Mouse (Mus musculus) MEL (cell line): Measurements from ENCODE around the gene Slc30a6.

Source experiments
- CTCF ChIP-seq, 3 experiments: IDR thresholded peaks in 2 of 3; conservative IDR thresholded peaks in 1 of 3; 2 replicates each; pipeline ENCODE4 v1.5.1; 2011 to 2012; ENCODE audit warnings: low read length in 3 of 3, low read depth in 2 of 3, mild to moderate bottlenecking in 2 of 3, improper control_type of control experiment in 1 of 3, inconsistent platforms in 1 of 3, mixed read lengths in 1 of 3, moderate library complexity in 1 of 3; ENCODE audit not compliant: control insufficient read depth in 1 of 3, insufficient read depth in 1 of 3, poor library complexity in 1 of 3, severe bottlenecking in 1 of 3
- E2F4 ChIP-seq: IDR thresholded peaks from 2 replicates; pipeline ENCODE4 v1.6.1; 2011; ENCODE audit warnings: low read depth, low read length, improper control_type of control experiment, borderline replicate concordance
- ELF1 ChIP-seq: IDR thresholded peaks from 2 replicates; pipeline ENCODE4 v1.6.1; 2014; ENCODE audit warnings: low read depth, mild to moderate bottlenecking, inconsistent platforms, low read length, improper control_type of control experiment, moderate library complexity
- ETS1 ChIP-seq: IDR thresholded peaks from 2 replicates; pipeline ENCODE4 v1.6.1; 2012; ENCODE audit warnings: low read depth, mild to moderate bottlenecking, inconsistent platforms, low read length, improper control_type of control experiment, moderate library complexity
- GATA1 ChIP-seq: IDR thresholded peaks from 2 replicates; pipeline ENCODE4 v1.6.1; 2011; ENCODE audit warnings: low read depth, low read length, improper control_type of control experiment
- MYB ChIP-seq: IDR thresholded peaks from 2 replicates; pipeline ENCODE4 v1.6.1; 2011; ENCODE audit warnings: mild to moderate bottlenecking, low read depth, low read length, improper control_type of control experiment
- POLR2A ChIP-seq, 2 experiments: IDR thresholded peaks; 2 replicates each; pipeline ENCODE4 v1.6.1; 2011 to 2012; ENCODE audit warnings: low read length in 2 of 2, mild to moderate bottlenecking in 2 of 2, control low read depth in 1 of 2, improper control_type of control experiment in 1 of 2, low read depth in 1 of 2, moderate library complexity in 1 of 2; ENCODE audit not compliant: control insufficient read depth in 1 of 2, insufficient read depth in 1 of 2, poor library complexity in 1 of 2
- RCOR1 ChIP-seq: IDR thresholded peaks from 2 replicates; pipeline ENCODE4 v1.6.1; 2012; ENCODE audit warnings: low read depth, mild to moderate bottlenecking, inconsistent platforms, low read length, improper control_type of control experiment
- TAL1 ChIP-seq: IDR thresholded peaks from 2 replicates; pipeline ENCODE4 v1.6.1; 2012; ENCODE audit warnings: mild to moderate bottlenecking, inconsistent platforms, low read length, moderate library complexity, mixed read lengths
- TBP ChIP-seq: IDR thresholded peaks from 2 replicates; pipeline ENCODE4 v1.8.0; 2011; ENCODE audit warnings: low read depth, low read length, improper control_type of control experiment
- USF2 ChIP-seq, 2 experiments: IDR thresholded peaks; 2 replicates each; pipeline ENCODE4 v1.6.1; 2011 to 2012; ENCODE audit warnings: improper control_type of control experiment in 2 of 2, low read length in 2 of 2, borderline replicate concordance in 1 of 2, inconsistent platforms in 1 of 2, low read depth in 1 of 2, mild to moderate bottlenecking in 1 of 2; ENCODE audit not compliant: insufficient read depth in 1 of 2
- ZC3H11A ChIP-seq: IDR thresholded peaks from 2 replicates; pipeline ENCODE4 v1.6.1; 2012; ENCODE audit warnings: low read depth, mild to moderate bottlenecking, inconsistent platforms, low read length, improper control_type of control experiment
- ZKSCAN1 ChIP-seq: IDR thresholded peaks from 2 replicates; pipeline ENCODE4 v1.6.1; 2012; ENCODE audit warnings: low read depth, mild to moderate bottlenecking, inconsistent platforms, low read length, improper control_type of control experiment, moderate library complexity

- TF ChIP-seq ZC3H11A, result no peak
- TF ChIP-seq ETS1, result no peak
- no peak for TF ChIP-seq USF2 (IDR thresholded peaks at IDR 0.05; ENCODE audit: borderline replicate concordance in 1 of 2, insufficient read depth in 1 of 2, low read depth in 1 of 2, low read length in 2 of 2)
- TF ChIP-seq GATA1, result no peak
- no peak for TF ChIP-seq ELF1
- TF ChIP-seq CTCF (IDR thresholded peaks at IDR 0.05 in 2 of 3, conservative IDR thresholded peaks at IDR 0.05 in 1 of 3; ENCODE audit: control insufficient read depth in 1 of 3, insufficient read depth in 1 of 3, low read depth in 2 of 3, low read length in 3 of 3, poor library complexity in 1 of 3, severe bottlenecking in 1 of 3), result no peak
- TF ChIP-seq TBP, result no peak
- TF ChIP-seq POLR2A (IDR thresholded peaks at IDR 0.05; ENCODE audit: control insufficient read depth in 1 of 2, insufficient read depth in 1 of 2, low read depth in 1 of 2, low read length in 2 of 2, poor library complexity in 1 of 2), result no peak
- no peak for TF ChIP-seq ZKSCAN1
- TF ChIP-seq E2F4, result no peak
- TF ChIP-seq RCOR1, result no peak
- TF ChIP-seq MYB, result no peak
- TF ChIP-seq TAL1, result no peak
These were observed 7.2 kb downstream of the Slc30a6 start for GRCm38 (mm10) chr17:74402486-74403222.
